Mouse (Mus musculus) heart, postnatal 0 days (tissue): ENCODE measurements at regions not wholly inside any gene's neighbourhood (a gene's known extent, or its start where the extent isn't known, plus 50 kb on each side); places are given as distances from the start of the nearest gene placed in this dataset.

Experiments used
- CTCF ChIP-seq: IDR thresholded peaks from 2 replicates; pipeline ENCODE4 v1.5.1; 2016; ENCODE audit warnings: antibody characterized with exemption, control low read depth, low read depth
- EP300 ChIP-seq: IDR thresholded peaks from 2 replicates; pipeline ENCODE4 v1.6.1; 2016; ENCODE audit warnings: antibody characterized with exemption, low read depth

- TF ChIP-seq EP300: no peak
- TF ChIP-seq CTCF: no peak
Measured at GRCm38 (mm10) chr8:76384282-76384637, 515.0 kb upstream of the Nr3c2 start.
